Mouse (Mus musculus): Measurements from ENCODE around the gene Foxr1. TPM values are rescaled to one million over a fixed set of nuclear protein-coding genes. Genes with fewer than 3 reads are reported as not detected.
"Not testable (repeated sequence)": the region's sequence is repeated elsewhere in the genome, so short reads cannot be mapped to it uniquely, and the experiment has no call there.

The Foxr1 gene
- polyA plus RNA-seq, 1 experiment from 2014 or later, result not detected

DNA sequence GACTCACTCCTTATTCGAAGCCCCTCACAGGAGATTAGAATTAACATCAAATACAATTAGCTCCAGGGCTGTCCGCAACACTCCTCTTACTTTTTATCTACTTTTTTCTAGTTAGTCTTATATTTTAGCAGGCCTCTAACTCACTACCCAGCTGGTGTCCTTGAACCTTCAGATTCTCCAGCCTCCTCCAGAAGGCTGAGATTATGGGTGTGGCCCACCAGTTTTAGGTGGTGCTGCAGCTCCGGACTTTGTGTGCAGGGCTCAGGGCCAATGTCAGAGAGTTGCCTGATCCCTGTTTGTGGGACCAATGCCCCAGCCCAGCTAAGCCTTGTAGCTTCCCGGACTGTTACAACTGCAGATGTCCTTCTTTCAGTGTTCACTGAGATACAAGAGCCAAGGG is 17.4 kb downstream of the Foxr1 start:
- no peaks in the 10 kb centered on the region for H3K9me3 ChIP-seq (replicated peaks)
- WGBS (ENCODE audit: insufficient replicate concordance), result 64% methylated on average over 4 of the region's 4 CpGs
- no peak overlapping the region for H3K4me3 ChIP-seq
- H3K9ac ChIP-seq, result no peak overlapping the region
- H3K27ac ChIP-seq, result no peak overlapping the region
- no peak overlapping the region for H3K4me2 ChIP-seq
- H3K27me3 ChIP-seq (replicated peaks), result peaks cover 3% of the 10 kb centered on the region; the same call in 1 of the 2 replicates
- H3K4me1 ChIP-seq, result peaks cover 3% of the 10 kb centered on the region; the same call in 1 of the 2 replicates
- no peak for ATAC-seq
- H3K36me3 ChIP-seq, result no peaks in the 10 kb centered on the region

DNA sequence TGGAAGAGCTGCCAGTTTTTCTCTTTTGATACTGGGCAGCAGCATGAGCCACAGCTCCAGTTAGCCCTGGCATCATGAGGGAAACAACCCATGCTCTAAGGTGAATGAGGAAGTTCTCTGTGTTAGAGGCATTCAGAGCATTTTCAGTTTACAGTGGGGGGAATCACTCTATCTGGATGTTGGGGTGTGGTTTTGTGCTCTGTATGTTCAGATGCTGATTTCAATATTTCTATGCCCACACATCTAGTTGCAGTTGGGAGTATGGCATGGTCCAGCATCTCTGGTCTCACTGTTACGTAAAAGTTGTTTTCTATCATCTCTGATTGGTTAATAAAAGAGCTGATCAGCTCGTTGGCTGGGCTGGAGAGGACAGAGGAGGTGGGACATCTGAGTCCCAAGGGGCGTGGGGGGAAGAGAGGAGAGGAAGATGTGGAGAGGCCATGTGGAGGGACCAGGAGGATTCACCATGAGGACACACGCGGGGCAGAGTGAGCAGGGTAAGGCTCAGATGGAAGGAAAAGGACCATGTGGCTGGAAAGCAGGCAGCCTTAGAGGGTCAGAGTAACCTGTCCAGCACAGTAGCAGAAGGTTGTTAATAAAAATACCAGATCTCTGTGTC is 20.5 kb downstream of the Foxr1 start:
- H3K4me1 ChIP-seq, result peaks cover 20% of the 10 kb centered on the region
- H3K36me3 ChIP-seq, result peaks cover 12% of the 10 kb centered on the region
- WGBS (ENCODE audit: insufficient replicate concordance), result 60% methylated on average over 5 of the region's 5 CpGs
- H3K27me3 ChIP-seq (replicated peaks), result peaks cover under 1% of the 10 kb centered on the region; the same call in 1 of the 2 replicates
- H3K9ac ChIP-seq, result no peak overlapping the region
- H3K9me3 ChIP-seq (replicated peaks), result no peaks in the 10 kb centered on the region
- H3K4me2 ChIP-seq, result no peak overlapping the region
- no peak overlapping the region for H3K27ac ChIP-seq
- ATAC-seq, result no peak
- no peak overlapping the region for H3K4me3 ChIP-seq

DNA sequence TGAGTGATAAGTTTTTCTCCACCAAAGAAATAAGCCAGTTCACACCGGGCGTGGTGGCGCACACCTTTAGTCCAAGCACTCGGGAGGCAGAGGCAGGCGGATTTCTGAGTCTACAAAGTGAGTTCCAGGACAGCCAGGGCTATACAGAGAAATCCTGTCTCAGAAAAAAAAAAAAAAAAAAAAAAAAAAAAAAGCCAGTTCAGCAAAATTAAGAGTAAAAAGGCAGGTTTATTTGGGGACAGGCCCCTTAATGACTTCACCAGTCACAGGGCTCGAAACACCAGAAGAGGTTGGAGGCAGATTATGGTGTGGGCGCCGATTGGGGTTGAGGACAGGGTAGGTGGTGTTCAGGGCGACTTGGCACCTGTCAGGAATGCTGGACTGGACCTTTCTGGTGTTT is 21.2 kb downstream of the Foxr1 start:
- H3K4me1 ChIP-seq, result peaks cover 20% of the 10 kb centered on the region
- ATAC-seq; H3K27me3 ChIP-seq (replicated peaks); H3K9me3 ChIP-seq (replicated peaks); H3K4me3 ChIP-seq; H3K27ac ChIP-seq; H3K4me2 ChIP-seq; H3K9ac ChIP-seq: not testable (repeated sequence)
- peaks cover 16% of the 10 kb centered on the region for H3K36me3 ChIP-seq
- 81% methylated on average over 9 of the region's 9 CpGs for WGBS (ENCODE audit: insufficient replicate concordance)

DNA sequence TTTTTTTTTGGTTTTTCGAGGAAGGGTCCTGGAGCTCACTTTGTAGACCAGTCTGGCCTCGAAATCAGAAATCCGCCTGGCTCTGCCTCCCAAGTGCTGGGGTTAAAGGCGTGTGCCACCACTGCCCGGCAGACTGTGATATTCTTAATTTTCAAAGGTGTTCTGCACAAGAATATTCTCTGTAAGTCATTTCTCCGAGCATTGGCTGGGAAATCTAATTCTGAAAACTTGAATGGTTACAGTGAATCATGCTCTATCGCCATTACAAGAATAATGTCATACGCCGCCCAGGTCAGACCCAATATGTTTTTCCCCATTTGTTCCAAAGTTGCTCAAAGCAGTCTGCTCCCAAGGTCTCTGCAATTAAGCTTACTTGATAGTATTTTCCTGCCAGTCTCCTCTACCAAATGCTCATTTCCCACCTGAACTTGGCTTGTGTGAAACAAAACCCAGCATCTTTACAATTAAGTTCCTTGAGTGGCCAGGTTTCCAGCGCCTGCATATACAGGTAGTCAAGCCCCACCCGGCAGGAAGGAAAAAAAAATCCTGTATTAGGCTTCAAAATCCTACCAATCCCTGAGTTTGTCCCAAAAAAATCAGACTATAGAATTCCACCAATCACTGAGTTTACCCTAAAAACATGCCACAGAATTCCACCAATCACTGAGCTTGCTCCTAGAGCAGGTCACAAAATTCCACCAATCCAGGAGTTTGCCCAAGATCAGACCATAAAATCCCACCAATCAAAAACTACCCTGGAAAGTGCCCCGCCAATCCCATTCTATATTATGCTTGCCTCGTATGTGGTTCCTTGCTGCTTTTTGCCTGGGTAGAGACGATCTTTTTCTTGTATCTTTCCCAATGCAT is 22.2 kb downstream of the Foxr1 start, which contains the start of gene Ccdc84:
Ccdc84 (minus strand) TSS at position 51 of the 867 bp plus-strand sequence.
- 65% methylated on average over 14 of the region's 14 CpGs for WGBS (ENCODE audit: insufficient replicate concordance)
- H3K4me1 ChIP-seq, result peaks cover 20% of the 10 kb centered on the region
- H3K36me3 ChIP-seq, result peaks cover 26% of the 10 kb centered on the region
- H3K9me3 ChIP-seq (replicated peaks), result no peaks in the 10 kb centered on the region
- no peaks in the 10 kb centered on the region for H3K27me3 ChIP-seq (replicated peaks)
- no peak for ATAC-seq
- peak within 1 kb of the TSS; percentile 90 for H3K4me2 ChIP-seq
- peak within 1 kb of the TSS; percentile 95 for H3K4me3 ChIP-seq
- peak within 1 kb of the TSS; percentile 93 for H3K9ac ChIP-seq
- peak within 1 kb of the TSS; percentile 85 for H3K27ac ChIP-seq

DNA sequence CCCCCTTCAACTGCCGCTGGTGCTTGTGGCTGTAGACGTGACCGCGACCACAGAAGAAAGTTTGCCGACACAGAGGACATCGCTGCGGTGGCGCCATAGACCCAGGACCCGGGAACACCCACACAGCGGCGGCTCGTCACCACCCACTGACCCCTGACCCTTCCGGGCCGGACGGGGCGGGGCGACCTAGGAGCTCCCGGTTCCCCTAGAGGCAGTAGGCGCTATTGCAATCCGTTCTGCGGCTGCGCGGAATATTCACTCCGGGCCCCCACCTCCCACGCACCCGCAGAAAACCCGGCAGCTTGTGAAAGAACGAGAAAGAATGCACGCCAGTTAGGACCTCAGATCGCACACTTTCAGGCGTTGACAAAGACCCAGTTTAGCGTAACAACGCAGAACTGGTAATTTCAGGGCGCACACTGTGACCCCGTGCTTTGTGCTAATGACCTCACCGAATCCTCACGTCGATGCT is 23.0 kb downstream of the Foxr1 start:
- H3K4me2 ChIP-seq, result peak overlapping the region; percentile 90

DNA sequence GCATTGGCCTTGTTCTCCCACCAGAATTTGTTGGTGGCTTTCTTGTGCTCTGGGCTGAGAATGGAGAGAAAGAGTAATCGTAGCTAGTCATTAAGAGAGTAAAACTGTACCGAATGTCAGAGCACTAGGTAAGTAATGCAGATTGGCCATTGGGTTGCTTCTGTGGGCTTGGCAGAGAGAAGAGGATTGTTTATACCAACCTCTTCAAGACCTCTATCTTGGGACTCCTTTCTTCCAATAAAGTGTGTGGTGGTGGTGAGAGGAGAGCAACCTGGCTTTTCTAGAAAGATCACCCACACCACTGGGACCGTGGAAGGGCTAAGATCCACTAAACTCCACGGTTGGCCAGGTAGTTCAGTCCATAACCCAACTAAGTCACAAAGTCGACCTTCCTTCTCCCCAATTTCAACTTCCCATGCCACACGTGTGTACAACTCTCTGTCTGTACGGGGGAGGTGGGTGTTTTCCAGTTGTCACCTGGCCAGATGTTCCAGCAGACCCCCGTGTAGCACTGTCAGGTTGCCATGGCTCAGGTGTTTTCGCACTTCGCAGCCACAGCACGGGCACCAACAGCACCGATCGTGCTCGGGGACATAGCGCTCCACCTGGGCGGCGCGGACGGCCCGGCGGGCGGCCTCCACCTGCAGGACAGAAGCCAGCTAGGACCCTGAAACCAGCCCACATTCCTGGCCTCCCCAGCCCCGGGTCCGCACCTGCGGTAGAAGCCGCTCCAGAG is 23.6 kb downstream of the Foxr1 start:
- no peaks in the 10 kb centered on the region for H3K27me3 ChIP-seq (replicated peaks)
- WGBS (ENCODE audit: insufficient replicate concordance), result 6% methylated on average over 26 of the region's 26 CpGs
- peak; percentile 76 for ATAC-seq

More for the DNA sequence above, 23.0 kb downstream of the Foxr1 start:
- peak; percentile 95 for ATAC-seq
- Histone ChIP-seq H3K4me3 (peak overlapping the region; percentile 95), H3K27ac (peak overlapping the region; percentile 85), H3K36me3 (peaks cover 34% of the 10 kb centered on the region), H3K27me3 (replicated peaks) (no peaks in the 10 kb centered on the region), H3K9ac (peak overlapping the region; percentile 93), H3K9me3 (replicated peaks) (no peaks in the 10 kb centered on the region), H3K4me1 (peaks cover 23% of the 10 kb centered on the region)
- under 1% methylated on average over 38 of the region's 38 CpGs for WGBS (ENCODE audit: insufficient replicate concordance)

DNA sequence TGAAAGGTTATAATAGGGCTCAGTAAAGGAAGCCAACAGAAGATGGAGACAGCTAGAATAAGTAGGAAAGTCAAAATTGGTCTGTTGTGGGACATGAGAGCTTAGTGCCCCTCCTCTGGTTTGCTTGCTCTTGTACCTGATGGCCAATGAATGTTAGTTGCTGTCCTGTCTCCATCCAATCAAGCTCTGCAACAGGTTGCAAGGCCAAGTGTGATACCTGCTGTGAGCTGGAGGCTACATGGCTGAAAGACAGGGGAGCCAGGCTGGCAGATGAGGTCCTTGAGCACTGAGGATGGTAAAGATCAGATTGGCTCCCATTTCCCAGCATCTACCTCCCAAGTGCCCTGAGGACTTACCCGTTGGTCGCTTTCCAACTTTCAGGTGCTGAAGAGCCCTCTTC is 28.2 kb downstream of the Foxr1 start:
- Histone ChIP-seq H3K4me1 (peaks cover 65% of the 10 kb centered on the region), H3K27me3 (replicated peaks) (no peaks in the 10 kb centered on the region), H3K27ac (peak overlapping the region; percentile 70), H3K4me2 (no peak overlapping the region), H3K4me3 (no peak overlapping the region), H3K36me3 (peaks cover 80% of the 10 kb centered on the region), H3K9me3 (replicated peaks) (no peaks in the 10 kb centered on the region), H3K9ac (no peak overlapping the region)
- WGBS (ENCODE audit: insufficient replicate concordance), result 78% methylated on average over 2 of the region's 2 CpGs
- no peak for ATAC-seq

More for the DNA sequence above, 23.6 kb downstream of the Foxr1 start:
- Histone ChIP-seq H3K27ac (peak overlapping the region; percentile 85), H3K9me3 (replicated peaks) (no peaks in the 10 kb centered on the region), H3K4me1 (peaks cover 29% of the 10 kb centered on the region), H3K9ac (peak overlapping the region; percentile 93), H3K4me3 (peak overlapping the region; percentile 95), H3K36me3 (peaks cover 40% of the 10 kb centered on the region), H3K4me2 (peak overlapping the region; percentile 90)

DNA sequence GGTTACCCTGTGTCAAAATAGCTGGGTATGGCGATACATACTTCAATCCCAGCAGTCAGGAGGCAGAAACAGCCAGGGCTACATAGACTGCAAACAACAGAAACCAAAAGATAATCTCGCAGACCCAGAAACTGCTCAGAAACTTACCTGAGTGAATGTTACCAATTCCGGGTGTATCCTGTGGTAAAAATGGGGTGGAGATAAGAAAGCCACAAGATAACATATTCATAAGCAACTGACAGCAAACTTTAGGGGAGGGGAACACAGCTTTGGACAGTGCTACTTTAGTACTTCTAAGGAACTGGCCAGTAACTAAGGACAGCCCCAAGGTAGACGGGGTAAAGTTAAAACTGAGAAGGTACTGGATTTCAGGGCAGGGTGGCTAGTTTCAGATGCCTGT is 28.6 kb downstream of the Foxr1 start:
- Histone ChIP-seq H3K27ac (peak overlapping the region; percentile 70), H3K4me1 (peaks cover 62% of the 10 kb centered on the region), H3K9me3 (replicated peaks) (no peaks in the 10 kb centered on the region), H3K4me2 (no peak overlapping the region), H3K4me3 (no peak overlapping the region), H3K27me3 (replicated peaks) (no peaks in the 10 kb centered on the region), H3K36me3 (peaks cover 80% of the 10 kb centered on the region), H3K9ac (peak overlapping the region; percentile 23; the same call in 1 of the 2 replicates)
- no peak for ATAC-seq
- 27% methylated on average over 4 of the region's 4 CpGs for WGBS (ENCODE audit: insufficient replicate concordance)

DNA sequence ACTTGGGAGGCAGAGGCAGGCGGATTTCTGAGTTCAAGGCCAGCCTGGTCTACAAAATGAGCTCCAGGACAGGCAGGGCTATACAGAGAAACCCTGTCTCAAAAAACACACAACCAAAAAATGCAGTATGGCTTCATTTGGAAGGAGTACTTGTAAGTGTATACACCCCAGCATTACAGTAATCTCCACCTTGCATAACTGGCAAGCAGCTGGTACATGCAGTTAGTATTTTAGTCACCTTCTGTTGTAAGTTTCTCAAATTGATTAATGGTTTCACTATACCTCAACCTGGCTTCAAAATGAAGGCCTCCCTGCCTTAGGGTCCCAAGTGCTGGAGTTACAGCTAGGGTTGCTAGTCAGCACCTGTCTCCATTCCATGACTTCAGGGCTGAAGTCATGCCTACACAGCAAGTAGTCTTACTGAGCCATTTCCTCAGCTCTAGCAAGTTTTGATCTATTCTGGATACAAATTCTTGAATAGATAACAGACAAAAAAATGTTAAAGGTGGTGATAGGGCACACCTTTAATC is 29.3 kb downstream of the Foxr1 start:
- Histone ChIP-seq H3K36me3 (peaks cover 80% of the 10 kb centered on the region), H3K9ac (0 out of 2 replicates have a peak overlapping the region, but pooled peaks have one; percentile 1), H3K4me1 (peaks cover 57% of the 10 kb centered on the region), H3K9me3 (replicated peaks) (no peaks in the 10 kb centered on the region), H3K27me3 (replicated peaks) (no peaks in the 10 kb centered on the region), H3K4me3 (no peak overlapping the region), H3K4me2 (no peak overlapping the region), H3K27ac (peak overlapping the region; percentile 70)
- 69% methylated on average over 1 of the region's 1 CpGs for WGBS (ENCODE audit: insufficient replicate concordance)
- ATAC-seq, result no peak

DNA sequence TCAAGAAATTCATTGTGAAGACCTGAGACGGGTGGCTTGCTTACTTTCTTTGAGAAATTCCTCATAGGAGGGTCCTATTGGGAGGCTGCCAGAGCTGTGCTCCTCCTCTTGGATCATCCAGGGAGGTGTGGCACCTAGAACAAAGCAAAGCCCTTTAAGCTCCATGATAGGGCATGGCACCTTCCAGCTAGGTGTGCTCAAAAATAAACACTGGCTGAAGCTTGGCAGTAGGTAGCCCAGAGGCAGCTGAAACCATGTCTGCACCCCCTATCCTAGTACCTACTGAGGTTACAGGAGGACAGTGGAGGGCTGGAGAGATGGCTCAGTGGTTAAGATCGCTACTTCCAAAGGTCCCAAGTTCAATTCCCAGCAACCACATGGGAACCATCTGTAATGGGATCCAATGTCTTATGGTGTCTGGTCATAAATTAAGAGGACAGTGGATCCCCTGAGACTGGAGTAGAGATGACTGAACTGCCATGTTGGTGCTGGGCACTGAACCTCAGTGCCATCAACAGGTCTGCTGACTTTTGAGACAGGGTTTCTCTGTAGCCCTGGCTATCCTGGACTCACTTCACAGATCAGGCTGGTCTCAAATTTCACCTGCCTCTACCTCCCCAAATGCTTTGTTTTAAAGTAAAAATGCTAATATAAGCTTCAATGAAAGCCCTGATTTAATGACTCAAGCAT is 30.1 kb downstream of the Foxr1 start:
- H3K27me3 ChIP-seq (replicated peaks), result no peaks in the 10 kb centered on the region
- H3K9me3 ChIP-seq (replicated peaks), result no peaks in the 10 kb centered on the region
- H3K9ac ChIP-seq, result no peak overlapping the region
- 76% methylated on average over 2 of the region's 2 CpGs for WGBS (ENCODE audit: insufficient replicate concordance)
- ATAC-seq, result no peak
- peak overlapping the region; percentile 58; the same call in 1 of the 2 replicates for H3K27ac ChIP-seq
- H3K4me1 ChIP-seq, result peaks cover 59% of the 10 kb centered on the region
- peaks cover 72% of the 10 kb centered on the region for H3K36me3 ChIP-seq
- H3K4me2 ChIP-seq, result no peak overlapping the region
- H3K4me3 ChIP-seq, result no peak overlapping the region

DNA sequence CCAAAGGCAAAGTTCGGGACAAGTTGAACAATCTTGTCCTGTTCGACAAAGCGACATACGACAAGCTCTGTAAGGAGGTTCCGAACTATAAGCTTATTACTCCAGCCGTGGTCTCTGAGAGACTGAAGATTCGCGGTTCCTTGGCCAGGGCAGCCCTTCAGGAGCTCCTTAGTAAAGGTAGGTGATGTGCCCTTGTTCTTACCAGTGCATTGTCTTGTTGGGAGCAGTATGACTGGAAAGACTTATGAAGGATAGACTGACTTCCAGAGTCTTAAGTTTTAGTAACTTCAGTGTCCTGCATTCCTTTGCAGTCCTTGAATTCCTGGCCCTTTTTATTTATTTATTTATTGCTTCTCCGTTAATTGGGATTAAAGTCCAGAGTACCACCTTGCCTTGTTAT is 32.2 kb downstream of the Foxr1 start:
- WGBS (ENCODE audit: insufficient replicate concordance), result 45% methylated on average over 9 of the region's 9 CpGs
- H3K4me3 ChIP-seq, result peak overlapping the region; percentile 91
- not testable (repeated sequence) for ATAC-seq; H3K27me3 ChIP-seq (replicated peaks); H3K9me3 ChIP-seq (replicated peaks)
- peak overlapping the region; percentile 90 for H3K27ac ChIP-seq
- peak overlapping the region; percentile 91 for H3K9ac ChIP-seq
- H3K4me1 ChIP-seq, result peaks cover 71% of the 10 kb centered on the region
- H3K4me2 ChIP-seq, result peak overlapping the region; percentile 73
- H3K36me3 ChIP-seq, result peaks cover 73% of the 10 kb centered on the region

All from liver, embryonic 12.5 days (tissue).